Mouse (Mus musculus): Measurements from ENCODE around the gene Lman2. TPM values are rescaled to one million over a fixed set of nuclear protein-coding genes. Genes with fewer than 3 reads are reported as not detected.

Lman2 gene
- total RNA-seq (2012; rRNA removed), result 195 and 272 TPM in 2 replicates

DNA sequence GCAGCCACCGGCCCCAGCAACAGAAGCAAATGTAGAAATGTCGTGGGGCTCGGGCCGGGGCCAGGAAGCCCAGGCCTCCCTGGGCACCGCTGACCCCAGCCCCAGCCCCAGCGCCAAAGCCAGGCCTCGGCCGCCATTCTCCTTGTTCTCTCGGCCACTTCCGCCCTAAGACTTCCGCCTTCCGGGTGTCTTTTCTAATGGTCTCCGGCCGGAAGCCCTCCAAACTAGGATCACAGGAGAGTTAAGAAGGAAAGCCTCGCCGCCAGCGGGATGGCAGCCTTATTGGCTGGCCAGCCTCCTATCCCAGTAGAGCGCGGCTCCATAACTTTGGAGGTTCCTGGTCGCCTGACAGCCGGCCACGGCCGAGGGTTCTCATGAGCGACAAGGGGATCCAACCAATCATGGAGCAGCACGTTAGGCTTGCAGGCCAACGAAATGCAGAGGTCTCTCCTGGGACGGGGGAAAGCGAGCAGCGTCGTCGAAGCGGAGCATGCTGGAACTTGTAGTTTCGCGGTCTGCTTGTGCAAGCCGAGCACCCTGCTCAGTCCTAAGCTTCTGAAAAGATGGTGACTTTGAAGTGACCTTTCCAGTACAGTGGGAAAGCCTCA, at the start of gene Lman2:
Gene Lman2 (minus strand): TSS at position 331 of the 608 bp plus-strand sequence.
- in situ Hi-C loops (cut with MboI; ENCODE audit: low sequenced_read_pairs in 2 of 2, unreplicated experiment in 2 of 2), result no loop called here
- peak within 1 kb of the TSS; percentile 95 for H3K9ac ChIP-seq (ENCODE audit: insufficient read depth, low read depth, low read length, poor library complexity, severe bottlenecking)
- H3K9me3 ChIP-seq (ENCODE audit: control insufficient read depth, insufficient read depth, low read depth, low read length), result no peaks in the 10 kb centered on the region
- peaks cover 2 to 12% of the 10 kb centered on the region in 2 experiments; a peak in 3 of 4 replicates for H3K4me1 ChIP-seq (ENCODE audit: control insufficient read depth in 2 of 2, insufficient read depth in 2 of 2, low read length in 2 of 2, poor library complexity in 1 of 2)
- TF ChIP-seq MAFK (IDR thresholded peaks at IDR 0.05; ENCODE audit: insufficient read depth, low read depth, low read length), result no peak
- no peak for TF ChIP-seq ZNF384 (IDR thresholded peaks at IDR 0.05; ENCODE audit: low read depth, low read length)
- peak; percentile 72 for TF ChIP-seq CHD2 (IDR thresholded peaks at IDR 0.05; ENCODE audit: low read depth, low read length)
- TF ChIP-seq ZC3H11A (IDR thresholded peaks at IDR 0.05; ENCODE audit: borderline replicate concordance, low read depth, low read length), result no peak
- TF ChIP-seq HCFC1 (IDR thresholded peaks at IDR 0.05; ENCODE audit: borderline replicate concordance, insufficient read depth, low read length), result peak; percentile 96
- peaks cover 15% of the 10 kb centered on the region for H3K36me3 ChIP-seq (ENCODE audit: control insufficient read depth, insufficient read depth, low read length, poor library complexity, severe bottlenecking)
- H3K27ac ChIP-seq (ENCODE audit: insufficient read depth, low read depth, low read length, poor library complexity, severe bottlenecking), result peak within 1 kb of the TSS; percentile 66
- H3K4me3 ChIP-seq (ENCODE audit: insufficient read depth in 1 of 2, low read depth in 1 of 2, low read length in 2 of 2, poor library complexity in 1 of 2, severe bottlenecking in 1 of 2), result peak within 1 kb of the TSS; percentile 86 to 93
- DNase-seq (ENCODE audit: low read depth, low spot score), result peak; percentile 94

GRCm38 (mm10) chr13:55411826-55412225, 49.2 kb upstream of the Lman2 start:
- H3K27ac ChIP-seq (ENCODE audit: insufficient read depth, low read depth, low read length, poor library complexity, severe bottlenecking), result no peak overlapping the region
- no peaks in the 10 kb centered on the region for H3K36me3 ChIP-seq (ENCODE audit: control insufficient read depth, insufficient read depth, low read length, poor library complexity, severe bottlenecking)
- no peak overlapping the region for H3K4me3 ChIP-seq (ENCODE audit: insufficient read depth in 1 of 2, low read depth in 1 of 2, low read length in 2 of 2, poor library complexity in 1 of 2, severe bottlenecking in 1 of 2)
- TF ChIP-seq ZC3H11A (IDR thresholded peaks at IDR 0.05; ENCODE audit: borderline replicate concordance, low read depth, low read length) (no peak), MAFK (IDR thresholded peaks at IDR 0.05; ENCODE audit: insufficient read depth, low read depth, low read length) (no peak), ZNF384 (IDR thresholded peaks at IDR 0.05; ENCODE audit: low read depth, low read length) (no peak), CHD2 (IDR thresholded peaks at IDR 0.05; ENCODE audit: low read depth, low read length) (no peak), HCFC1 (IDR thresholded peaks at IDR 0.05; ENCODE audit: borderline replicate concordance, insufficient read depth, low read length) (no peak)
- H3K9me3 ChIP-seq (ENCODE audit: control insufficient read depth, insufficient read depth, low read depth, low read length), result no peaks in the 10 kb centered on the region
- in situ Hi-C loops (cut with MboI; ENCODE audit: low sequenced_read_pairs in 2 of 2, unreplicated experiment in 2 of 2), result loop anchor here in 1 of 2 experiments (5.0 kb wide), 1 partner anchor 55 kb away; no protein-coding TSS in a partner anchor
- no peak overlapping the region for H3K9ac ChIP-seq (ENCODE audit: insufficient read depth, low read depth, low read length, poor library complexity, severe bottlenecking)
- no peaks in the 10 kb centered on the region for H3K4me1 ChIP-seq (ENCODE audit: control insufficient read depth in 2 of 2, insufficient read depth in 2 of 2, low read length in 2 of 2, poor library complexity in 1 of 2)
- DNase-seq (ENCODE audit: low read depth, low spot score), result no peak

- in situ Hi-C loops (cut with MboI; ENCODE audit: low sequenced_read_pairs in 2 of 2, unreplicated experiment in 2 of 2), result no loop called here
- Histone ChIP-seq H3K27ac (ENCODE audit: insufficient read depth, low read depth, low read length, poor library complexity, severe bottlenecking) (no peak overlapping the region), H3K9me3 (ENCODE audit: control insufficient read depth, insufficient read depth, low read depth, low read length) (no peaks in the 10 kb centered on the region), H3K4me3 (ENCODE audit: insufficient read depth in 1 of 2, low read depth in 1 of 2, low read length in 2 of 2, poor library complexity in 1 of 2, severe bottlenecking in 1 of 2) (no peak overlapping the region), H3K36me3 (ENCODE audit: control insufficient read depth, insufficient read depth, low read length, poor library complexity, severe bottlenecking) (no peaks in the 10 kb centered on the region), H3K9ac (ENCODE audit: insufficient read depth, low read depth, low read length, poor library complexity, severe bottlenecking) (no peak overlapping the region), H3K4me1 (ENCODE audit: control insufficient read depth in 2 of 2, insufficient read depth in 2 of 2, low read length in 2 of 2, poor library complexity in 1 of 2) (no peaks in the 10 kb centered on the region)
- TF ChIP-seq ZNF384 (IDR thresholded peaks at IDR 0.05; ENCODE audit: low read depth, low read length) (no peak), HCFC1 (IDR thresholded peaks at IDR 0.05; ENCODE audit: borderline replicate concordance, insufficient read depth, low read length) (no peak), CHD2 (IDR thresholded peaks at IDR 0.05; ENCODE audit: low read depth, low read length) (no peak), ZC3H11A (IDR thresholded peaks at IDR 0.05; ENCODE audit: borderline replicate concordance, low read depth, low read length) (no peak), MAFK (IDR thresholded peaks at IDR 0.05; ENCODE audit: insufficient read depth, low read depth, low read length) (no peak)
- DNase-seq (ENCODE audit: low read depth, low spot score), result no peak
Measured at GRCm38 (mm10) chr13:55408546-55409120, 46.0 kb upstream of the Lman2 start.

- no peak overlapping the region for H3K27ac ChIP-seq (ENCODE audit: insufficient read depth, low read depth, low read length, poor library complexity, severe bottlenecking)
- DNase-seq (ENCODE audit: low read depth, low spot score), result no peak
- H3K4me1 ChIP-seq (ENCODE audit: control insufficient read depth in 2 of 2, insufficient read depth in 2 of 2, low read length in 2 of 2, poor library complexity in 1 of 2), result no peaks in the 10 kb centered on the region
- H3K36me3 ChIP-seq (ENCODE audit: control insufficient read depth, insufficient read depth, low read length, poor library complexity, severe bottlenecking), result no peaks in the 10 kb centered on the region
- in situ Hi-C loops (cut with MboI; ENCODE audit: low sequenced_read_pairs in 2 of 2, unreplicated experiment in 2 of 2), result no loop called here
- no peak overlapping the region for H3K9ac ChIP-seq (ENCODE audit: insufficient read depth, low read depth, low read length, poor library complexity, severe bottlenecking)
- no peak overlapping the region for H3K4me3 ChIP-seq (ENCODE audit: insufficient read depth in 1 of 2, low read depth in 1 of 2, low read length in 2 of 2, poor library complexity in 1 of 2, severe bottlenecking in 1 of 2)
- no peaks in the 10 kb centered on the region for H3K9me3 ChIP-seq (ENCODE audit: control insufficient read depth, insufficient read depth, low read depth, low read length)
- no peak for TF ChIP-seq HCFC1 (IDR thresholded peaks at IDR 0.05; ENCODE audit: borderline replicate concordance, insufficient read depth, low read length)
- TF ChIP-seq ZC3H11A (IDR thresholded peaks at IDR 0.05; ENCODE audit: borderline replicate concordance, low read depth, low read length), result no peak
- no peak for TF ChIP-seq MAFK (IDR thresholded peaks at IDR 0.05; ENCODE audit: insufficient read depth, low read depth, low read length)
- no peak for TF ChIP-seq CHD2 (IDR thresholded peaks at IDR 0.05; ENCODE audit: low read depth, low read length)
- TF ChIP-seq ZNF384 (IDR thresholded peaks at IDR 0.05; ENCODE audit: low read depth, low read length), result no peak
Measured at GRCm38 (mm10) chr13:55407341-55407740, 44.8 kb upstream of the Lman2 start.
